Mouse (Mus musculus) liver, postnatal 0 days (tissue): ENCODE measurements at regions not wholly inside any gene's neighbourhood (a gene's known extent, or its start where the extent isn't known, plus 50 kb on each side); places are given as distances from the start of the nearest gene placed in this dataset.

Source experiments
- CTCF ChIP-seq: sonication (generic); IDR thresholded peaks from 2 replicates; pipeline ENCODE4 v1.5.1; 2016; ENCODE audit warnings: antibody characterized with exemption, low read depth
- EP300 ChIP-seq: IDR thresholded peaks from 2 replicates; pipeline ENCODE4 v1.6.1; 2016; ENCODE audit warnings: antibody characterized with exemption, low read depth, mild to moderate bottlenecking

- TF ChIP-seq CTCF (no peak), EP300 (no peak)
Measured at GRCm38 (mm10) chr13:115512214-115512613, 410.4 kb upstream of the Itga1 start.
